Mouse (Mus musculus) adipocyte (in vitro differentiated cells): ENCODE results near the gene Mx1.

Source experiments
- DNase-seq: peaks from one replicate; pipeline ENCODE4 v3.0.0-alpha.2; 2016; ENCODE audit warnings: low spot score

The Mx1 gene

DNA sequence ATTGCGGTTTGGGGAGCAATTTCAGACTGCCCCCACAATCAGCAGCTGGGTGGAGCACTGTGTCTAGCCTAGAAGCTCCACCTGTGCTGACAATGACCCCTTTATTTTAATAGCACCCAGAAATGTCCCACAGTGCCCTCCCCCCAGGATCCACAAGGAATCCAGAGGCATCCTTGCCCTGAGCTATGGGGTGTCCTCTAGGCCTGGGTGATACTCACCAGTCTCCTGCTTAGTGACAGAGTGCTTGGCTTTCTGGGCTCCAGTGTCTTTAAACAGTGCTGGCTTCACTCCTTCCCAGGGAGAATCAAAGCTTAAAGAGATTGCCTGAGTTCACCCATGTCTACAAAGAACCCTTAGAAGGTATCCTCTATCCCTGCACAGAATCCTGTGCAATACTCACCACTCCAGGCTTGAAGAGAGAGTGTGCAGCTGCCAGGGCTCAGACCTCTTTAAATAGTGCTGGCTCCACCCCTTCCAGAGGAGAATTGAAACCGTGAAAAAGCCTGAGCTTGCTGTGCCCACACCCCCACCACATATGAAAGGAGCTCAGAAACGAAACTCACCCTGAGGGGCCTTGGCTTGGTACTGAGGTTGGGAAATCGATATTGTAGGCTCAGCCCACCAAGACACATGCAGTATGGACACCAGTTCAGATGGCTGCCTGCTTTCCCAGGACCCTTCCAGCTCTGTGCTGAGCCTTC lies at the start of gene Mx1:
Gene Mx1, minus strand, starts transcription at position 427 of the 701 bp plus-strand sequence.
- DNase-seq = peak; percentile 17

DNA sequence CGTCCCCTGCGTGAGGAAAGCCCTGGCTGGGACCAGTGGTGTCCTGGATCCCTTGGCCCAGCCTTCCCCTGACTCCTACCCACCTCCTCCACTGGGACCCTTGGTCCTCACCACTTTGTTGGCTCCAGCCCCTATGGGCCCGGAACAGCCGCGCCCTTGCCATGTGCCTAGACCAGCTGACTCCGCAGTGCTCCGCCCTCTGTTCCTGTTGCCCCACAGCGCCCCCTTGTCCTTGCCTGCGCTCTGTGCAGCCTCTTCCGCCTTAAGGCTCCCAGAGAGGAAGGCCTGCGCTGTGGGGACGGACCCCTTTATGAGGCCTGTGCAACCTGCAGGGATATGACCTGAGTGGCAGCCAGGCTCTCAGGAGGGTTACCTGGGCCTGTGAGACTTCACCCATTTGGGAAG lies 49.6 kb upstream of the Mx1 start:
- DNase-seq = no peak

DNA sequence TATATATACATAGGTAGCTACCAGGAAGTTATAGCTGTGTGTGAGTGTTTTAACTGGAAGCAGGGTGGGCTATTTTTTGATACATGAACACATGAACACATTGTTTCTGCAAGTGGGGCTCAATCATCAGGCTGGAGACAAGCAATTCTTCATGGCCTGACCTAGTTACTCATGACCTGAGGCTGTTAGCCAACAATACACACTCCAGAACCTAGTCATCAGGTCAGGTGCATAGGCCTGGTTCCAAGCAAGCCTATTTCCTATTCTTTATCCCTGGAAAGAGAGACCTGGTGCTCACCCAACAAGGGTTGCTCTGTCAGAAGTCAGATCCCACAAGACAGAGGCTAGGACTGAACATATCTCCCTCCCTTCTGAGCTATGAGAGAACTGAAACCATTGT lies 48.8 kb upstream of the Mx1 start:
- peak; percentile 35 for DNase-seq

DNA sequence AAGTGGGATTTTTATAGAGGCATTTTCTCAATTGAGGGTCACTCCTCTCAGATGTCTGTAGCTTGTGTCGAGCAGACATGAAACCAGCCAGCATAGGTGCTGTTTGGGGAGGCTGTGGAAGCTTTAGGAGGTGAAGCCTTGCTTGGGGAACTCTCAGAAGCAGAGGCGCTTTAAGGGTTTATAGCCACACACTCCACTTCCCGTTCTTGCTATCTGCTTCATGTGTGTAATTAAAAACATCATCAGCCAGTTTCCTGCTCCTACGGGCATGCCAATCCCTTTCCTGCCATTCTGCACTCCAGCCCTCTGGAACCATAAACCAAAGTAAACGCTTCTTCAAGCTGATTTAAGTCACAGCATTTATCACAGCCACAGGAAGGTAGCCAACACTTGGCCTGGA lies 48.1 kb upstream of the Mx1 start:
- DNase-seq = no peak

DNA sequence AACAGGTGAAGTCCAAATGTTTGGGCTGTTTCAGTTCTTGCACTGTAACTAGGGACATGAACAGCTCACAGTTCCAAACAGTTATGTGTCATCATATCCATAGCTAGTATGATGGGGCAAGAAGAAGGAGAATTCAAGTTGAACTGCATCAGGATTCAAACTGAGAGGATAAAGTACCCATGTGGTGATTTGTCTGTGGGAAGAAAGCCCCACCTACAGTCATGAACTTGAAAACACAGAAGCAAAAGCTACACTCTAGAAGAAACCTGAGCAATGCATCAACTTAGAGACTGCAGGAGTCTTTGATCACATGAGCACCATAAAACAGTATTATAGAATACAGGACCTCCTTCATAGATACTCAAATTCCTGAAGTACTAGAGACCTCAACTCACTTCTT lies 45.1 kb upstream of the Mx1 start:
- no peak for DNase-seq

DNA sequence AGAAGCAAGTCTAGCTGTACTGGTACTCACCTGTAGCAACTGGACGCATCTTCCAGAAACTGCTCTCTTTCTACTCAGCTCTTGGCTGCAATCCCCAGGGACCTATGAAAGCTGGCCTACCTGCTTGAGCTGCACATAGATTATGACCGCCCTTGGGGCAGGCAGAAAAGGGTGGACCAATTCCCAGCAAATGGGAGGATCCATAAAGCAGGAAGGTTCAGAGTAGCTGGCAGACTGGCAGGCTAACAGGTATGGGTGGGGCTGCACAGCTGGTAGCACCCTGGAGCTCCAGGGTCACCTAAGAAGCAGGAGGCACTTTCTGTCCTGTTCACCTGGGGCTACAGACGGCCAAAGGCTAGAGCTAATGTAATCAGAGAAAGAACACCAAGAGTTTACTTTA lies 42.1 kb upstream of the Mx1 start:
- DNase-seq = no peak

DNA sequence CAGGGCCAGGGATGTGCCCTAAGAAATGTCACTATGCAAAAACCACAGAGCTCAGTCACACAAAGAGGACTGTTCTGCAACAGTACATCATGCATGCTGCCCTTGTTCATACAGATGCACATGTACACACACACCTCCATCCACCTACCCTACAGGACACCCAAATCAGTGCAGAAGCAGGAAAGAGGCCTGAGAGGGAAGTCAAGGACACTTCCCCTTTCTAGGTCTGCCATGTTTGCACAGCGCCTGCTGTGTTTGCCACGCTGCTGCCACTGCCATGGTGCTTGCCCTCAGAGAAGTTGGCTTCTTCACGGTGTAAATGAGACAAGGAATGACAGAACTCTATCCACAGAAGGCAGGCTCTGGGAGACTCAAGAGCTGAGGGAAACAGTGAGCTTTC lies 41.1 kb upstream of the Mx1 start:
- no peak for DNase-seq

DNA sequence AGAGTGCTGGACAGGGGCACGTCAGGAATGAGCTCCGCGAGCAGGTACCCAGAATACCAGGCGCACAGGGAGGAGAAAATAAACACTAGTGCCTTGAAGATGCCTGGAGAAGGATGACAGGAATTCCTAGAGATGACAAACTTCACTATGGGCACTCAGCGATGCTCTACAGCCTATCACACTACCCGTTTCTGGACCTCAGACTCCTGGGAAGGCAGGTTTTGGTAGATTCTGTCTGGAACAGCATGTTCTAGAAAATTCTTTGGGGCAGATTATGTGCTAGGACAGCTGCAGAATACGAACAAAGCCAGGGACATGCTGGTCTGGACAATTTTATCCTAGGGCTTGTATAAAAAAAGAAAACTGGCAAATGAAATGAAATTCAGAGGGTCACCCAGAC lies 38.2 kb upstream of the Mx1 start:
- DNase-seq = no peak

DNA sequence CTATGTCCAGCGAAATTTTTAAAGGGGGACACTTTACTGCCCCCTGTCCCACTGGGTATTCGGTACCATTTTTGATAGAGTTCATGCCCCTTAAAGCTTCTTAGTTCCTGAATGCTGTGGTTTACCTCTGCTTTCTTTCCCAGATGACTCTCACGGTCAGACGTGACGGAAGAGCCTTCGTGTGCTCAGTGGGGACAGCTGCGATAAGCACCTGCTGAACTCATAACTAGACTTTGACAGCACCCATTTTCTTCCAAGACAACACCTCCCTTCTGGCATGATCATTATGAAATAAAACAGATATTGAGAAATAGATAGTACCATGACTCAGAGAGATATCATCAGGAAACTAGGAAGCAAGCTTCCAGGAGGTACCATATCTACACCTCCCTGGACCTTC lies 36.7 kb upstream of the Mx1 start:
- no peak for DNase-seq

DNA sequence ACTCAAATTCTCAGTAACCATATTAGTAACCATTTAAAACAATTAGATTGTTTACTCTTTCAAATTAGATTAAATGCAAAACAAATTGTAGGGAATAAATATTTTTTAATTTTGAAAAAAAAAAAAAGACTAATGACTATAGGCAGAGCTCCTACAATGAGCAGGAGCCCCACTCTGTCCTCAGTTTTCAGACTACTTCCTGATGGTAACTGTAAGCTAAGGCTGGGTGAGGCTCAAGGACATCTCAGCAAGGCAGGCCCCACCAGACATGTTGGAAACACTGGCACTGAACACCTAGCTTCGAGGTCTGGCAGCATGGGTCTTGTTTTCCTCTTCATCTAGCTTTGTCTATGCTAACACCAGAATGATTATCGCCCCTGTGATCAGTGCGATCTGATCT lies 35.4 kb upstream of the Mx1 start:
- no peak for DNase-seq

DNA sequence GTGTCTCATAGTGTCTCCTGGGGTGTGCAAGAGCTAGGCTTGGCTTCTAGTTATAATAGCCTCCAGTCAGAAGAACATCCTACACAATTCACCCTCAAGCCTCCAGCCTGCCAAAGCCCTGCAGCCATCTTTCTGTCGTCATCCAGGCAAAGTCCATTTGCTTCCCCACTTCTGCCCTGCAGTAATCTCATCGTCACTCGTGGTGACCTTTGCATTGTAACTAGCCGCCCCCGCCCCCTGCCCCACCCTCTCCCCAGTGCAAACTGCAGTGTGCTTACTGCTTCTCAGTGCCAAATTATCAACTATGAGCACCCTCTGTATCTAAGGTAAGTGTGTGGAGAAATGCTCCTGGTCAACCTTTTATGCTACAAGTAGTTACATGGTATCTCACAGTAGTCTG lies 35.0 kb upstream of the Mx1 start:
- DNase-seq = no peak

DNA sequence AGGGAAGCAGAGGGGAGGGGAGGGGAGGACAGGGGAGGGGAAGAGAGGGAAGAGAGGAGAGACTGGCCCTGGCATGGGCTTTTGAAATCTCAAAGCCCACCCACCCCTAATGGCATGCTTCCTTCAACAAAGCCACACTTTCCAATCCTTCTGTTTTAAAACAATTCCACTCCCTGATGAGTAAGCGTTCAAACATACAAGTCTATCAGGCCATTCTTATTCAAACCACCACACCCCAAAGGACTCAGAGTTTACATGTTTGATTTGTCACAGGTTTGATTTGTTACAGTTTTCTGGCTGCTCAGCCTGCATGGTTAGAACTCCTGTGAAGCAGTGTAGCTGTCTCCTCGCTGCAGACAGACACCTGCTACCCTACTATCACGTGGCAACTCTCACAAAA lies 33.3 kb upstream of the Mx1 start:
- no peak for DNase-seq

DNA sequence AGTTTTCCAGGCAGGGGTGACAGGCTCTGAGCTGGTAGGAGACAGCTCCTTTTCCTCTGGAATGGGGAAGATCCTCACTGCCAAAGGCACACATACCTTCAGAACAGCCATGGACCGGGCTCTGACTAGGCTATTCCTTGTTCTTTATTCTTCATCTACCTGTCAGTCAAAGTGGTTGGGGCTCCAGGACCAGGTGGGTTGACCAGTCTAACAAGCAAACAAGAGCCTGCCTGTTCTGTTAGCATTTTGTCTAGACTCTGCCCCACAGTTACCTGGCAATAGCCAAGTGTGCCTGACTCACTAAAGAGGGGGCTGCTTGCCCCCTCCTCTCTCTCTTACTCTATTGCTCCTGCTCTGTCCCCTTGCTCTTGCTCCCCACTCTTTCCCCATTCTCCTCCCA lies 29.7 kb upstream of the Mx1 start:
- no peak for DNase-seq

DNA sequence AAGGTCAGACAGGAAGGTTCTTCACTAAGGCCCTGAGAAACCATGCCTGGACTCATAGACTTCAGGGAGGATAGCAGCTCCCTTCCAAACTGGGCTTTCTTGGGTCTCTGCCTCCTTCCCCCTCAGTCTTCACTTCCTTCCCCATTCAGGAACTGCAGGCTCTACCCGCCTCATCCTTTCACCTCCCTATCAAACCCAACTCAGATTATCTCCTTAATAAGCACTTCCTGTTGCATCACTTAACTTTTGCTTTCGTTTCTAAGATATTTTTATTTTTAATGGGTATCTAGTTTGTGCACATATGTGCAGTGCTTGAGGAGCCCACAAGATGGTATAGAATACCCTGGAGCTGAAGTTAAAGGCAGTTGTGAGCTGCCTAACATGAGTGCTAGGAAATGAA lies 15.9 kb upstream of the Mx1 start:
- no peak for DNase-seq

DNA sequence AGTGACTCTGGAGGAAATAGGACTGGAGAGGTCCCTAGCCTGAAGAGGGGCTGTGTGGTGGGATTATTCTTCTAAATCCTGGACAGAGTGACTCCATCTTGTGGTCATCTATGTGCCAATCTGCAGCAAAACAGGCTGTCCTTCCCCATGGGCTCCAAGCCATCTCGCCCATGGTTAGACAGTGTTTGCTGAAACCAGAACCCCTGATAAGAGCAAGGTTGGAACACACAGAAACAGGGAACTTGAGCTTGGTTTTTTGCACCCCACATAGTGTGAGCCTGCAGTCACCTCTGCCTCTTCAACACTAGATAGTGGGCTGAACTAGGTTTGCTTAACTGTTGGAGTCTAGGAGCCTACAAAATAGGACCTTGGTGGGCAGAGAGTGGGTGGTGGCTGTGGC lies 13.8 kb upstream of the Mx1 start:
- no peak for DNase-seq

DNA sequence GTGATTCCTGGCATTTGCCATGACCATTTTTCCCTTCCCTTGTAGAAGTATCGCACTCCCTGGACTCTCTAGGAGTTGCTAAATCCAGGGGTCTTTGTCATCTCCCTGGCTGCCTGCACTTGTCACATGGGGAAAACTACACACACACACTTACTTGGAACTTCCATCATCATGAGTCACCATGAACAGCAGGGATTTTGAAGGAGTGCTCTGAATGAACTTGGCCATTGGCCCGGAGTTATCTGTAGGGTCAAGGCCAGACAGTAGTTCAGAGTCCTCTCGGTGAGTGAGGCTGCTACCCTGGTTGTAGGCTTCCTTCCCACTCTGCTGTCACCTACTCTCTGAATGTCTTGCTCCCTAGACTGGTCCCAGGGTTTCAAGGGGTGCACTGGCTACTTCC lies 12.9 kb upstream of the Mx1 start:
- peak; percentile 54 for DNase-seq

DNA sequence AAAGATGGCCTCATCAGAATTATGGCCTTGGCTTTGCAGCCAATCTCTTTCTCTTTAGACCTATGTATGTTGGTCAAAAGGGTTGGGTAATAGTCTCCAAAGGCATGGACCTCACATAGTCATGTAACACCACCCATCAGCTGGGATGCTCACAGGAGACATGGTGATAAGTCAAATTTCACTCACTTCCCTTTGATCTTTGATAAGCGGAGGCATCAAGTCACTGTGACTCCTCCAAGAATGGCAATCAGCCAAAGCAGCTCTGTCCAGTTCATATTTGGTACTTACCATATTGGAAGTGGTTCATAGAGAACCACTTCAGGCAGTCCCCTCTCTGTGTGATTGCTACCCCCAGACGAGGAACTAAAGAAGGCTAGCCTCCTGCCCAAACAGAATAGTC lies 12.0 kb upstream of the Mx1 start:
- no peak for DNase-seq

DNA sequence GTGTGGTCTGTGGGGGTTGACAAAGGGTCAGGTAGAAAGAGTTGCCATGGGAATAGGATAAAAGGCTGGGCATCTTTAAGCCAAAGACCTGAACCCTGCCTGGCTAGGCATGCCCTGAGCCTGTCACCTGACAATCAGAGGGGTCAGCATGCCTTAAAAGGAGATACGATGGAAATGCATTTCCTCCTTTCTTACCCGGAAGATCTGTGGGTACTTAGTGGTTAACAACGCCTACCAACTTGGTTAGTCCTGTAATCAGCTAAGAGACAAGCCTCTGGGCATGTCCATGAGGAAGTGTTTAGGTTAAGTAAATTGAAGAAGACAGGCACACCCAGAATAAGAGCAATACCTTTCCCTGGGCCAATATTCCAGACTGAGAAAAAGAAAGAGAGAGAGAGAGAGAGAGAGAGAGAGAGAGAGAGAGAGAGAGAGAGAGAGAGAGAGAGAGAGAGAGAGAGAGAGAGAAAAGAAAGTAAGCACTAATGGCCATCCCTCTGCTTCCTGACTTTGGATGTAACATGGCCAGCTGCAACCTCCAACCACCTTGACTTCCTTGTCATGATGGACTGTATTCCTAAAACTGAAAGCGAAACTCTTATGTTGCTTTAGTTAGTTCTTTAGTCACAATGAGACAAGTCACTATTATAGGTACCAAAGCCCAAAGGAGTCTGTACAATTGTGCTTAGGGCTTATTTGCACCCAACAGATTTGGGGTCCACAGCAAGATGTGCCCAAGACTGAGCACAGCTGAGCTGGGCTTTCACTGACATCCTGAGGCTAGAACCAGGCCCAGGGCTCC lies 5.5 kb upstream of the Mx1 start:
- DNase-seq = no peak

DNA sequence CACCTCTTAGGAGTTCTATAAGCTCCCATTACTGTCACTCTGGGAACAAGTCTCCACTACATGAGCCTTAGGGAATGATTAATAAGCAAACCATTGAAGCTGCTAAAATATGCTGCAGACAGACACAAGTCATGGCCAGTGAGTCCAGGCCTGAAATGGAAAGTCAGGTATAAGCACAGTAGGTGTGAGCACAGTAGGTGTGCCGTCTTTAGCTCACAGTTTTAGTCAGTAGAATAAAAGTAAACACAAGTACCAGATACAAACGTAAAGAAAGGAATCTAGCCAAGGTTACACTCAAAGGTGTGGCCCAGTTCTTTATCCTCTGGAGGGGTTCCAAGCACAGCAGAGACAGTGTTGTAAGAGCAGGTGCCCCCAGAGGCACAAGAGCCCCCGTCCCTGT lies 4.8 kb upstream of the Mx1 start:
- DNase-seq = no peak

DNA sequence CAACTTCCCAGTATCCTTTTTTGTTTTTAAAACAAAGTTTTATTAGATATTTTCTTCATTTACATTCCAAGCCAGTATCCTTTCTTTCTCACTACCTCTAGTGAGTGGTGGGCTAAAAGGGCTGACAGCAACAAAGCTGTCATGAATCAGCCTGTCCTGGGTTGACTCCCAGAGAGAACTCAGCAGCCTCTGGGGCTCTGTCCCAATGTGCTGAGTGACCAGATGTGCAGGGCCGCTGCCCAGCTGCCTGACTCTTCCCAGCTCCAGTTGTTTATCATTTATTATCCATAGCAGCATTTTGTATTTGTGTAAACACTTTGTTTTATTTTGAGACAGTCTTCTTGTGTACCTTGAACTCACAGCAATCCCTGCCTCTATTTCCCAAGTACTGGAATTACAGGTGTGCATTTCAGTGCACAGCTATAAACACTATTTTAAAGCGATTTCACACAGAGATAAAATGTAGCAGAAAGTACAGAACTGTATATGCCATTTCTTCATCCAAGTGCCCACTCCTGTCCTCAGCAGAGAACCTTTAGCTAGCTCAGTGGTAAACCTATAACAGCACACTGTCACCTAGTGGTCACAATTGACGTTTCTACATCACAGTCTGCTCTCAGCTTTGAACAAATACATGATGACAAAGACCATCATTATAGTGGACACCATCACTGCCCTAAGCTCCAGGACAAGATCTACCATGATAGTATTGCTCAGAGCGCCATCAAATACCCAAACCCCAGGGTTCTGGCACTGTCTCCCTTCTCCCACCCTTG lies 3.7 kb upstream of the Mx1 start:
- peak; percentile 32 for DNase-seq

DNA sequence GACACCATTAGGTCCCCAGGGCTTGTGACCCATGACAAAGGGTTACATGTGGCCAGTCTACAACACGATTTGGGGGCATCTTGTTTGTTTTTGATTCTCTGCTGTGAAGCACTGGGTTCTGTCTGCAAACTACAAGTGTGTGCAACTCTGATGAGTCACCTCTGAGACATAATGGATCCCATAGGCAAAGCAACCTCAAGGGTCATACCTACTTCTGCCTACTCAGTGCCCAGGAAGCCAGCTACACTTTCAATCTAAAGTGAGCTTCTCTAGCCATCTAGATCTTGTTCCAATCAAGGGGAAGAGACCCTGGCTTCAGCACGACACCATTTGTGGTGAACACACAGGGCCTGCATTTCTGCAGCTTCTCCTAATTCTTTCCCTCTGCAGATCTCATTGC lies 1.4 kb downstream of the Mx1 start:
- no peak for DNase-seq

DNA sequence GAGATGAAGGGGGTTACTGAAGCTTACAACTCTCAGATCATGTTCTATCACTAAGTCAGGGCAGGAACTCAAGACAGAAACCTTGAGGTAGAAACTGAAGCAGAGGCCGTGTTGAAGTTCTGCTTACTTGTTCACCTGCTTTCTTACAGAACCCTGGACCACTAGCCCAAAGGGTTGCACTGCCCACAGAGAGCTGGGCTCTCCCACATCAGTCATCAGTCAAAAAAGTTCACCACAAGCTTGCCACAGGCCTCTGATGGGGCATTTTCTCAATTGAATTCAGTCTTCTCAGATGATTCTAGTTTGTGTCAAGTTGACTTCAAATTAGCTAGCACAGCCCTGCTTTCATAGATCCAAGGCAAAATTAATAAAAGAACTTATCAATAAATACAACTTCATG lies 2.9 kb downstream of the Mx1 start:
- DNase-seq = no peak

DNA sequence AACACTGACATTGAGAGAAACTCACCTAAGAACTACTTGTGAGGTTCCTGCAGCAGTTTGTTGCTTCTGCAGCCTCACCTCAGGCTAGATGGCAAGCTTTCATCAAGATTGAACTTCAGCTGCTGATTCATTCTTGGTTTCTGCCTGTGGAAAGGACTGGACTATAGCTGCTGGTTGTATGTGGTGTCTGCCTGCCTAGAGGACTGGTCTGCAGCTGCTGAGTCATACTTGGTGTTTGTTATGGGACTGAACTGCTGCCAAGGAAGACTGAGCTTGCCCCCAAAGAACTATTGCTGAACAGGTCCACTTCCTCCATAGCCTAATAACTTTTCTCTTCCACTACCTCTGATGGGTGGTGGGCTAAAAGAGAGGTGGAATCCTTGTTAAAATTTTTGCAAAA lies 15.3 kb downstream of the Mx1 start:
- DNase-seq = no peak
